ENCODE assay signal across 9 mouse cellular contexts in genomic region chr15:99265679-99266078, GRCm38 (mm10). TPM values are rescaled to one million over a fixed set of nuclear protein-coding genes. Genes with fewer than 3 reads are reported as not detected.
DNase-seq lines count a peak whose midpoint lies in the region; ATAC-seq and TF ChIP-seq lines count a peak whose summit lies in the region.
"Had no signal": no experiment of that assay in that cellular context is flagged by ENCODE, and none has a peak within 500 bp of the region (broad histone marks: within the 10 kb centered on the region; RNA-seq: fewer than 3 reads in every experiment).

No protein-coding gene starts in this region.

- TF ChIP-seq CTCF in E14TG2a.4 (conservative IDR thresholded peaks at IDR 0.05; ENCODE audit: low read length), result peak; percentile 78
- peak; percentile 92 for TF ChIP-seq CTCF in heart, adult 2 months (IDR thresholded peaks at IDR 0.05)

- no peaks in the 10 kb centered on the region for H3K79me2 ChIP-seq in heart, adult 2 months (replicated peaks; ENCODE audit: control insufficient read depth, insufficient read depth, low read length)

- TF ChIP-seq POLR2A in heart, adult 2 months (IDR thresholded peaks at IDR 0.05; ENCODE audit: insufficient read depth, low read depth, low read length), result no peak

- TF ChIP-seq EP300 in heart, adult 2 months (IDR thresholded peaks at IDR 0.05; ENCODE audit: insufficient read depth, low read depth, low read length), result peak; percentile 73

- WGBS in heart, adult 2 months, result 23% methylated on average over 4 of the region's 4 CpGs
- WGBS in kidney, embryonic 16.5 days, result 19% methylated on average over 4 of the region's 4 CpGs
- WGBS in liver, embryonic 13.5 days (ENCODE audit: insufficient replicate concordance), result 21% methylated on average over 4 of the region's 4 CpGs

- peaks cover 49% of the 10 kb centered on the region for H3K4me1 ChIP-seq in E14TG2a.4 (replicated peaks; ENCODE audit: low read depth, low read length)
- no peaks in the 10 kb centered on the region; the same call in 1 of the 2 replicates for H3K4me1 ChIP-seq in heart, adult 2 months (ENCODE audit: control insufficient read depth, insufficient read depth, low read length)
- peaks cover 4% of the 10 kb centered on the region; the same call in 1 of the 2 replicates for H3K4me1 ChIP-seq in kidney, embryonic 16.5 days (ENCODE audit: insufficient read depth, low read length)
- H3K4me1 ChIP-seq in liver, embryonic 13.5 days (replicated peaks), result peaks cover 6% of the 10 kb centered on the region

- H3K4me2 ChIP-seq in kidney, embryonic 16.5 days (replicated peaks; ENCODE audit: low read depth, low read length), result no peak overlapping the region
- no peak overlapping the region for H3K4me2 ChIP-seq in liver, embryonic 13.5 days
- H3K4me2 ChIP-seq: limb, embryonic 12.5 days had no signal

- intact Hi-C loops in heart, adult 2 months (cut with DNase I), result loop anchor here (1.0 to 10.0 kb wide), 2 partner anchors 50 to 211 kb away; partner anchors contain the start of gene Prph

- H3K9ac ChIP-seq in heart, adult 2 months (ENCODE audit: low read depth, low read length), result no peak overlapping the region
- H3K9ac ChIP-seq in kidney, embryonic 16.5 days (replicated peaks; ENCODE audit: low read length), result no peak overlapping the region
- H3K9ac ChIP-seq in liver, embryonic 13.5 days, result no peak overlapping the region
- H3K9ac ChIP-seq: limb, embryonic 12.5 days had no signal

- no peak overlapping the region for H3K27ac ChIP-seq in heart, adult 2 months
- no peak overlapping the region for H3K27ac ChIP-seq in kidney, embryonic 16.5 days (ENCODE audit: low read length)
- H3K27ac ChIP-seq in liver, embryonic 13.5 days, result no peak overlapping the region
- H3K27ac ChIP-seq: limb, embryonic 12.5 days had no signal

- H3K27me3 ChIP-seq in E14TG2a.4 (ENCODE audit: insufficient read depth, low read length), result no peaks in the 10 kb centered on the region
- H3K27me3 ChIP-seq in heart, adult 2 months (ENCODE audit: control insufficient read depth, insufficient read depth, low read length), result no peaks in the 10 kb centered on the region
- no peaks in the 10 kb centered on the region for H3K27me3 ChIP-seq in kidney, embryonic 16.5 days (ENCODE audit: insufficient read depth, low read length)
- H3K27me3 ChIP-seq in liver, embryonic 13.5 days, result no peaks in the 10 kb centered on the region
- H3K27me3 ChIP-seq: limb, embryonic 12.5 days had no signal

- peak; percentile 57; the same call in 1 of the 2 replicates for ATAC-seq in kidney, embryonic 16.5 days (ENCODE audit: low FRiP score, low TSS enrichment)
- peak; percentile 43 for ATAC-seq in liver, embryonic 13.5 days (ENCODE audit: low read depth)

- peak; percentile 54 to 55 for DNase-seq in adrenal gland, adult 18-20 months (ENCODE audit: low spot score in 2 of 2)
- peak; percentile 92 for DNase-seq in embryo, embryonic 10.5 days (ENCODE audit: low spot score)
- DNase-seq in heart, adult 2 months, result peak; percentile 57 to 58
- peak; percentile 47 for DNase-seq in liver, embryonic 13.5 days
- DNase-seq in ovary, postnatal 36 days (ENCODE audit: low spot score), result peak; percentile 49
- DNase-seq in thymus, postnatal 4 days, result peak; percentile 78

- no peaks in the 10 kb centered on the region for H3K9me3 ChIP-seq in E14TG2a.4 (ENCODE audit: low read length)
- no peaks in the 10 kb centered on the region for H3K9me3 ChIP-seq in kidney, embryonic 16.5 days (ENCODE audit: low read length)
- no peaks in the 10 kb centered on the region for H3K9me3 ChIP-seq in liver, embryonic 13.5 days (replicated peaks)
- H3K9me3 ChIP-seq: limb, embryonic 12.5 days had no signal

- H3K36me3 ChIP-seq in E14TG2a.4 (ENCODE audit: insufficient read depth, low read length), result no peaks in the 10 kb centered on the region
- H3K36me3 ChIP-seq in heart, adult 2 months (ENCODE audit: control insufficient read depth, insufficient read depth, low read length), result no peaks in the 10 kb centered on the region
- no peaks in the 10 kb centered on the region for H3K36me3 ChIP-seq in kidney, embryonic 16.5 days (ENCODE audit: insufficient read depth, low read length)
- no peaks in the 10 kb centered on the region for H3K36me3 ChIP-seq in liver, embryonic 13.5 days
- H3K36me3 ChIP-seq: limb, embryonic 12.5 days had no signal

- no peak overlapping the region for H3K4me3 ChIP-seq in E14TG2a.4 (replicated peaks; ENCODE audit: low read length)
- H3K4me3 ChIP-seq in heart, adult 2 months, result no peak overlapping the region
- no peak overlapping the region for H3K4me3 ChIP-seq in kidney, embryonic 16.5 days (ENCODE audit: low read length)
- no peak overlapping the region for H3K4me3 ChIP-seq in liver, embryonic 13.5 days (replicated peaks)
- H3K4me3 ChIP-seq: limb, embryonic 12.5 days had no signal

RNA-seq across cellular contexts. Expression of gene Mcrs1, which starts 13.9 kb away (rescaled TPM):
- 10 to 100 TPM; 30.6 to 37.2 TPM for total RNA-seq in adrenal gland, adult 18-20 months (2021)
- 10 to 100 TPM; 44.2 to 52.3 TPM for total RNA-seq in heart, adult 2 months (2021)
- polyA plus RNA-seq in heart, adult 2 months (2012; rRNA removed), result 62.1 and 67.1 TPM in 2 replicates
- 177 and 181 TPM in 2 replicates for polyA plus RNA-seq in kidney, embryonic 16.5 days (2015; fragmentation: Nextera tagmentation; extraction: Ambion mirVana)
- 59.0 and 59.2 TPM in 2 replicates for polyA plus RNA-seq in liver, embryonic 13.5 days (2015; fragmentation: Nextera tagmentation; extraction: Ambion mirVana)

RNA-seq across cellular contexts. Expression of gene Prpf40b, which starts 29.2 kb away (rescaled TPM):
- 10 to 100 TPM; 46.0 to 50.6 TPM for total RNA-seq in adrenal gland, adult 18-20 months (2021)
- total RNA-seq in heart, adult 2 months (2021), result 10 to 100 TPM; 18.9 to 23.4 TPM
- polyA plus RNA-seq in heart, adult 2 months (2012; rRNA removed), result 39.5 and 39.7 TPM in 2 replicates
- 62.2 and 67.5 TPM in 2 replicates for polyA plus RNA-seq in kidney, embryonic 16.5 days (2015; fragmentation: Nextera tagmentation; extraction: Ambion mirVana)
- 8.2 and 8.9 TPM in 2 replicates for polyA plus RNA-seq in liver, embryonic 13.5 days (2015; fragmentation: Nextera tagmentation; extraction: Ambion mirVana)

RNA-seq across cellular contexts. Expression of gene Fam186b, which starts 30.0 kb away (rescaled TPM):
- 1 to 10 TPM; 1.6 to 2.6 TPM for total RNA-seq in adrenal gland, adult 18-20 months (2021)
- total RNA-seq in heart, adult 2 months (2021), result not detected
- 0.20 TPM in 1 of 2 replicates, not detected in the other for polyA plus RNA-seq in heart, adult 2 months (2012; rRNA removed)
- polyA plus RNA-seq in kidney, embryonic 16.5 days (2015; fragmentation: Nextera tagmentation; extraction: Ambion mirVana), result 0.21 and 0.30 TPM in 2 replicates
- 0.06 TPM in 1 of 2 replicates, not detected in the other for polyA plus RNA-seq in liver, embryonic 13.5 days (2015; fragmentation: Nextera tagmentation; extraction: Ambion mirVana)
- polyA plus RNA-seq: limb, embryonic 12.5 days had no signal

RNA-seq across cellular contexts. Expression of gene Kcnh3, which starts 41.0 kb away (rescaled TPM):
- under 1 TPM; 0.60 to 0.67 TPM for total RNA-seq in adrenal gland, adult 18-20 months (2021)
- under 1 TPM; 0.05 to 0.08 TPM for total RNA-seq in heart, adult 2 months (2021)
- polyA plus RNA-seq in heart, adult 2 months (2012; rRNA removed), result 0.23 and 0.37 TPM in 2 replicates
- 0.56 and 0.77 TPM in 2 replicates for polyA plus RNA-seq in kidney, embryonic 16.5 days (2015; fragmentation: Nextera tagmentation; extraction: Ambion mirVana)
- polyA plus RNA-seq in liver, embryonic 13.5 days (2015; fragmentation: Nextera tagmentation; extraction: Ambion mirVana), result 0.05 and 0.06 TPM in 2 replicates
